Mouse (Mus musculus): ENCODE data around the gene Lonp1. TPM values are rescaled to one million over a fixed set of nuclear protein-coding genes. Genes with fewer than 3 reads are reported as not detected.
A peak's percentile ranks its signal among the peaks of the same experiment; 100 is the strongest.

Gene Lonp1
- polyA plus RNA-seq, 1 experiment from 2014 or later: 63.1 TPM

GRCm38 (mm10) chr17:56607521-56608062 is 19.1 kb downstream of the Lonp1 start:
- Histone ChIP-seq H3K9ac (peak overlapping the region; percentile 73; the same call in 1 of the 2 replicates), H3K36me3 (ENCODE audit: insufficient read depth) (peaks cover 55% of the 10 kb centered on the region), H3K27me3 (ENCODE audit: insufficient read depth, low read length) (no peaks in the 10 kb centered on the region), H3K9me3 (ENCODE audit: low read depth, low read length) (no peaks in the 10 kb centered on the region), H3K4me1 (ENCODE audit: insufficient read depth) (peaks cover 10% of the 10 kb centered on the region), H3K27ac (ENCODE audit: low read depth) (no peak overlapping the region), H3K4me2 (no peak overlapping the region), H3K4me3 (ENCODE audit: low read depth, low read length) (no peak overlapping the region)
- WGBS: 62% methylated on average over 3 of the region's 3 CpGs
- no peak for TF ChIP-seq CTCF (IDR thresholded peaks at IDR 0.05; ENCODE audit: low read depth)
- no peak for ATAC-seq (ENCODE audit: insufficient read depth)
- DNase-seq: no peak

- Histone ChIP-seq H3K27ac (ENCODE audit: low read depth) (no peak overlapping the region), H3K27me3 (ENCODE audit: insufficient read depth, low read length) (no peaks in the 10 kb centered on the region), H3K9me3 (ENCODE audit: low read depth, low read length) (no peaks in the 10 kb centered on the region), H3K36me3 (ENCODE audit: insufficient read depth) (peaks cover 76% of the 10 kb centered on the region), H3K4me1 (ENCODE audit: insufficient read depth) (peaks cover 9% of the 10 kb centered on the region), H3K4me2 (no peak overlapping the region), H3K9ac (no peak overlapping the region), H3K4me3 (ENCODE audit: low read depth, low read length) (no peak overlapping the region)
- no peak for TF ChIP-seq CTCF (IDR thresholded peaks at IDR 0.05; ENCODE audit: low read depth)
- 78% methylated on average over 9 of the region's 9 CpGs for WGBS
- ATAC-seq (ENCODE audit: insufficient read depth) (no peak), DNase-seq (no peak)
Observed at GRCm38 (mm10) chr17:56605431-56605830, 21.3 kb downstream of the Lonp1 start.

GRCm38 (mm10) chr17:56604422-56604821 is 22.3 kb downstream of the Lonp1 start:
- H3K4me3 ChIP-seq (ENCODE audit: low read depth, low read length): no peak overlapping the region

GRCm38 (mm10) chr17:56604070-56604380 is 22.7 kb downstream of the Lonp1 start:
- H3K9me3 ChIP-seq (ENCODE audit: low read depth, low read length): no peaks in the 10 kb centered on the region
- H3K4me2 ChIP-seq: no peak overlapping the region
- peaks cover 5% of the 10 kb centered on the region; the same call in 1 of the 2 replicates for H3K4me1 ChIP-seq (ENCODE audit: insufficient read depth)
- no peak for TF ChIP-seq CTCF (IDR thresholded peaks at IDR 0.05; ENCODE audit: low read depth)
- ATAC-seq (ENCODE audit: insufficient read depth): no peak
- no peak overlapping the region for H3K4me3 ChIP-seq (ENCODE audit: low read depth, low read length)
- no peak for DNase-seq
- no peak overlapping the region for H3K27ac ChIP-seq (ENCODE audit: low read depth)
- no peaks in the 10 kb centered on the region for H3K27me3 ChIP-seq (ENCODE audit: insufficient read depth, low read length)
- H3K9ac ChIP-seq: no peak overlapping the region
- 82% methylated on average over 9 of the region's 9 CpGs for WGBS
- H3K36me3 ChIP-seq (ENCODE audit: insufficient read depth): peaks cover 90% of the 10 kb centered on the region

More at GRCm38 (mm10) chr17:56604422-56604821, 22.3 kb downstream of the Lonp1 start:
- H3K36me3 ChIP-seq (ENCODE audit: insufficient read depth): peaks cover 86% of the 10 kb centered on the region
- DNase-seq: no peak
- WGBS: 92% methylated on average over 3 of the region's 3 CpGs
- TF ChIP-seq CTCF (IDR thresholded peaks at IDR 0.05; ENCODE audit: low read depth): no peak
- ATAC-seq (ENCODE audit: insufficient read depth): no peak
- peaks cover 5% of the 10 kb centered on the region; the same call in 1 of the 2 replicates for H3K4me1 ChIP-seq (ENCODE audit: insufficient read depth)
- no peak overlapping the region for H3K27ac ChIP-seq (ENCODE audit: low read depth)
- no peak overlapping the region for H3K4me2 ChIP-seq
- no peaks in the 10 kb centered on the region for H3K27me3 ChIP-seq (ENCODE audit: insufficient read depth, low read length)
- no peaks in the 10 kb centered on the region for H3K9me3 ChIP-seq (ENCODE audit: low read depth, low read length)
- no peak overlapping the region for H3K9ac ChIP-seq

- ATAC-seq (ENCODE audit: insufficient read depth) (no peak), DNase-seq (no peak)
- no peaks in the 10 kb centered on the region for H3K27me3 ChIP-seq (ENCODE audit: insufficient read depth, low read length)
- no peak for TF ChIP-seq CTCF (IDR thresholded peaks at IDR 0.05; ENCODE audit: low read depth)
- H3K36me3 ChIP-seq (ENCODE audit: insufficient read depth): peaks cover 90% of the 10 kb centered on the region
- H3K4me3 ChIP-seq (ENCODE audit: low read depth, low read length): no peak overlapping the region
- no peak overlapping the region for H3K4me2 ChIP-seq
- no peaks in the 10 kb centered on the region for H3K9me3 ChIP-seq (ENCODE audit: low read depth, low read length)
- no peak overlapping the region for H3K27ac ChIP-seq (ENCODE audit: low read depth)
- peaks cover 1% of the 10 kb centered on the region; the same call in 1 of the 2 replicates for H3K4me1 ChIP-seq (ENCODE audit: insufficient read depth)
- 92% methylated on average over 28 of the region's 28 CpGs for WGBS
- no peak overlapping the region for H3K9ac ChIP-seq
Observed at GRCm38 (mm10) chr17:56603186-56604069, 23.3 kb downstream of the Lonp1 start.

GRCm38 (mm10) chr17:56593527-56594271 is 33.0 kb downstream of the Lonp1 start:
- Histone ChIP-seq H3K27ac (ENCODE audit: low read depth) (no peak overlapping the region), H3K36me3 (ENCODE audit: insufficient read depth) (peaks cover 95% of the 10 kb centered on the region), H3K9me3 (ENCODE audit: low read depth, low read length) (no peaks in the 10 kb centered on the region), H3K4me1 (ENCODE audit: insufficient read depth) (no peaks in the 10 kb centered on the region), H3K4me2 (no peak overlapping the region), H3K27me3 (ENCODE audit: insufficient read depth, low read length) (no peaks in the 10 kb centered on the region), H3K9ac (no peak overlapping the region), H3K4me3 (ENCODE audit: low read depth, low read length) (no peak overlapping the region)
- 84% methylated on average over 8 of the region's 8 CpGs for WGBS
- peak; percentile 25; the same call in 1 of the 2 replicates for ATAC-seq (ENCODE audit: insufficient read depth)
- no peak for TF ChIP-seq CTCF (IDR thresholded peaks at IDR 0.05; ENCODE audit: low read depth)
- DNase-seq: no peak

GRCm38 (mm10) chr17:56592553-56592952 is 34.1 kb downstream of the Lonp1 start:
- H3K27ac ChIP-seq (ENCODE audit: low read depth): no peak overlapping the region
- no peak for TF ChIP-seq CTCF (IDR thresholded peaks at IDR 0.05; ENCODE audit: low read depth)
- H3K4me1 ChIP-seq (ENCODE audit: insufficient read depth): no peaks in the 10 kb centered on the region
- peaks cover 99% of the 10 kb centered on the region for H3K36me3 ChIP-seq (ENCODE audit: insufficient read depth)
- no peak for DNase-seq
- no peak for ATAC-seq (ENCODE audit: insufficient read depth)
- no peak overlapping the region for H3K4me2 ChIP-seq
- no peaks in the 10 kb centered on the region for H3K9me3 ChIP-seq (ENCODE audit: low read depth, low read length)
- H3K27me3 ChIP-seq (ENCODE audit: insufficient read depth, low read length): no peaks in the 10 kb centered on the region
- no peak overlapping the region for H3K4me3 ChIP-seq (ENCODE audit: low read depth, low read length)
- H3K9ac ChIP-seq: no peak overlapping the region

Data from lung, embryonic 14.5 days (tissue).